In the genomic region with DNA sequence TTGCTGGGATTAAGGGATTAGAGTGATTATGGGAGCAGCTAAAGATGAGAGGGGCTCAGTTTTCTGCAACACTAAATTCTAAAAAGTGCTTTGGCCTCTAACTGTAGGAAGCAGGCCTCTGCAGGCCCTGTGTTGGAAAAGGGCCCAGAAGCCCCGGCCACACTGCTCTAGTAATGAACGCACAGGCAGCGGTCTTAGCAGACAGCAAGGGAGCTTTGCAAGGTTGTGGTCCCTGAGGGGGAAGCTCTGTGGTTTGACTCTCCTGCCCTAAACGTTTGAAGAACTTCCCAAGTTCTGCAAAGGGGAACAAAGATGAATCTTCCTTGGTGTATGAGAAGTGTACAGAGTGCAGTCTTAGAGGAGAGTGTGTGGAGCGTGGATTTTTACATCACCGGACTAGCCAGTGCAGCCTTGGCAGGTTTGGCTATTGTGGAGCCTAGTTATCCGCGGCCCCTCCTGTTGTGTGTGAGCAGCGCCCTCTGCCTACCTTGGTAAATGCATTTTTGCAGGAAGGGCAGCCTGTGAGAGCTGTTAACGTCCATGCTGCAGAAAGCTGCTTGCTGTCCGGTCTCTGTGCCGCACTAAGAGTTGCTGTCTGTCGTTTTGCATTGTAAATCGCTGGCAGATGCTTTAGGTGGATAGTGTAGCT, we compare ENCODE assay signal across 8 mouse cellular contexts. TPM values are rescaled to one million over a fixed set of nuclear protein-coding genes. Genes with fewer than 3 reads are reported as not detected.
DNase-seq lines count a peak whose midpoint lies in the region; ATAC-seq lines count a peak whose summit lies in the region.
"Not testable (repeated sequence)": the region's sequence is repeated elsewhere in the genome, so short reads cannot be mapped to it uniquely, and the experiment has no call there.
"Had no signal": no experiment of that assay in that cellular context is flagged by ENCODE, and none has a peak within 500 bp of the region (broad histone marks: within the 10 kb centered on the region; RNA-seq: fewer than 3 reads in every experiment).

No protein-coding gene starts in this region.

- peak; percentile 31; the same call in 1 of the 2 replicates for ATAC-seq in cerebellum, adult (ENCODE audit: insufficient number of reproducible peaks, low FRiP score, low TSS enrichment)
- ATAC-seq in forebrain, embryonic 11.5 days (replicated peaks; ENCODE audit: low FRiP score): peak; percentile 87
- not testable (repeated sequence) for ATAC-seq in heart, embryonic 12.5 days (ENCODE audit: insufficient number of reproducible peaks, low FRiP score)

- not testable (repeated sequence) for H3K27me3 ChIP-seq in forebrain, embryonic 11.5 days (ENCODE audit: control insufficient read depth, insufficient read depth, low read length); heart, embryonic 12.5 days (replicated peaks)

- H3K4me2 ChIP-seq in forebrain, embryonic 11.5 days (ENCODE audit: low read depth, low read length, severe bottlenecking): 0 out of 2 replicates have a peak overlapping the region, but pooled peaks have one; percentile 11
- H3K4me2 ChIP-seq in heart, embryonic 12.5 days: peak overlapping the region; percentile 54

- H3K36me3 ChIP-seq in forebrain, embryonic 11.5 days (ENCODE audit: control insufficient read depth, insufficient read depth, low read length); heart, embryonic 12.5 days: not testable (repeated sequence)

- H3K27ac ChIP-seq in forebrain, embryonic 11.5 days (ENCODE audit: low read depth, low read length); heart, embryonic 12.5 days (ENCODE audit: poor library complexity, severe bottlenecking): not testable (repeated sequence)

- WGBS in forebrain, embryonic 11.5 days: 17% methylated on average over 14 of the region's 14 CpGs
- WGBS in heart, embryonic 12.5 days: 21% methylated on average over 14 of the region's 14 CpGs

- H3K4me3 ChIP-seq in forebrain, embryonic 11.5 days (ENCODE audit: low read depth, low read length); heart, embryonic 12.5 days: not testable (repeated sequence)

- DNase-seq in forebrain, embryonic 11.5 days (ENCODE audit: low spot score): peak; percentile 74
- peak; percentile 59 to 67 for DNase-seq in kidney, adult 8-10 months
- peak; percentile 23 to 47 for DNase-seq in left cerebral cortex, postnatal 10 days (ENCODE audit: extremely low spot score in 1 of 2, low spot score in 2 of 2)
- DNase-seq in lung, postnatal 10 days: peak; percentile 9
- DNase-seq in ovary, postnatal 14 days (ENCODE audit: low spot score): peak; percentile 25

- not testable (repeated sequence) for H3K9me3 ChIP-seq in forebrain, embryonic 11.5 days (ENCODE audit: control insufficient read depth, low read length); heart, embryonic 12.5 days (replicated peaks)

- intact Hi-C loops in left cerebral cortex, postnatal 10 days (cut with DNase I): not testable (repeated sequence)

- H3K4me1 ChIP-seq in forebrain, embryonic 11.5 days (replicated peaks; ENCODE audit: control insufficient read depth, insufficient read depth, low read length); heart, embryonic 12.5 days (replicated peaks): not testable (repeated sequence)

- not testable (repeated sequence) for H3K9ac ChIP-seq in forebrain, embryonic 11.5 days (ENCODE audit: low read length); heart, embryonic 12.5 days

RNA-seq across cellular contexts. Expression of a gene that starts 4.5 kb away (rescaled TPM):
- polyA plus RNA-seq in forebrain, embryonic 11.5 days (2014; fragmentation: Nextera tagmentation; extraction: Ambion mirVana): not detected in 2 replicates
- polyA plus RNA-seq in heart, embryonic 12.5 days (2016; fragmentation: Nextera tagmentation; extraction: Ambion mirVana): not detected in 2 replicates
- total RNA-seq in left cerebral cortex, postnatal 10 days (2021): not detected
- polyA plus RNA-seq: intestine, embryonic 16.5 days had no signal

RNA-seq across cellular contexts. Expression of a gene that starts 28.8 kb away (rescaled TPM):
- polyA plus RNA-seq in forebrain, embryonic 11.5 days (2014; fragmentation: Nextera tagmentation; extraction: Ambion mirVana): not detected in 2 replicates
- not detected in 2 replicates for polyA plus RNA-seq in heart, embryonic 12.5 days (2016; fragmentation: Nextera tagmentation; extraction: Ambion mirVana)
- total RNA-seq in left cerebral cortex, postnatal 10 days (2021): not detected
- polyA plus RNA-seq: intestine, embryonic 16.5 days had no signal

RNA-seq across cellular contexts. Expression of a gene that starts 33.4 kb away (rescaled TPM):
- polyA plus RNA-seq in forebrain, embryonic 11.5 days (2014; fragmentation: Nextera tagmentation; extraction: Ambion mirVana): not detected in 2 replicates
- not detected in 2 replicates for polyA plus RNA-seq in heart, embryonic 12.5 days (2016; fragmentation: Nextera tagmentation; extraction: Ambion mirVana)
- total RNA-seq in left cerebral cortex, postnatal 10 days (2021): not detected
- polyA plus RNA-seq: intestine, embryonic 16.5 days had no signal

Comparison
In these comparisons a context has a peak if more than half of its experiments do, and no peak if none do; other contexts are left out.
1. DNase-seq: peak in every context shown above with its lines; median percentile 74 in forebrain, embryonic 11.5 days; 63 in kidney, adult 8-10 months; 35 in left cerebral cortex, postnatal 10 days; 25 in ovary, postnatal 14 days; 9 in lung, postnatal 10 days.